Mouse (Mus musculus): Measurements from ENCODE around the gene Clns1a.

DNA sequence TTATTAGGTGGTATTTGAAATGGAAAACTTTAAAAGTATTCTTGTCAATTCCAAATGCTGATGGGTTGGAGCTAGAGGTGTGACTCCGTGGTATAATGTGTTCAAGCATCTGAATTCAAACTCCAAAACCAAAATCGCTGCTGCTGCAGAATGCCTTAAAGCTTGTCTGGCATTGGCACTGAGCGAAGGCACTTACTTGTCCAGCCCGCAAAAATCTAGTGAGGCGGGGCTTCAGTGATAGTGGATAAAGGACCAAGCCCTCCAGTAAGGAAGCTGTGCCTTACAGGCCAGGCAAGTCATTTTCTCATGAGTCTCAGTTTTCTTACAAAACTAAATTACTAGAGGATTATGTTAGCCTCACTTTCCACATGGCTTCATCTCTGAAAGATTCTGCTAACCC is 11.4 kb downstream of the Clns1a start:
- TF ChIP-seq CTCF (IDR thresholded peaks at IDR 0.05; ENCODE audit: extremely low read depth, insufficient read depth, low read length) (no peak), POLR2A (IDR thresholded peaks at IDR 0.05; ENCODE audit: extremely low read depth, insufficient read depth, low read length) (no peak)
